Mouse (Mus musculus): ENCODE measurements around the gene Fam20a.

Fam20a gene

GRCm38 (mm10) chr11:109721781-109722446 is at the start of gene Fam20a:
Gene Fam20a (minus strand): TSS chr11:109722279.
- DNase-seq (ENCODE audit: low read depth): no peak

GRCm38 (mm10) chr11:109771381-109771780 is 49.3 kb upstream of the Fam20a start:
- no peak for DNase-seq (ENCODE audit: low read depth)

GRCm38 (mm10) chr11:109770185-109770584 is 48.1 kb upstream of the Fam20a start:
- no peak for DNase-seq (ENCODE audit: low read depth)

- no peak for DNase-seq (ENCODE audit: low read depth)
Observed at GRCm38 (mm10) chr11:109769091-109769490, 47.0 kb upstream of the Fam20a start.

- no peak for DNase-seq (ENCODE audit: low read depth)
Observed at GRCm38 (mm10) chr11:109760063-109760462, 38.0 kb upstream of the Fam20a start.

- no peak for DNase-seq (ENCODE audit: low read depth)
Observed at GRCm38 (mm10) chr11:109758616-109759215, 36.6 kb upstream of the Fam20a start.

- DNase-seq (ENCODE audit: low read depth): no peak
Observed at GRCm38 (mm10) chr11:109754105-109754602, 32.1 kb upstream of the Fam20a start.

- no peak for DNase-seq (ENCODE audit: low read depth)
Observed at GRCm38 (mm10) chr11:109751636-109752603, 29.8 kb upstream of the Fam20a start.

GRCm38 (mm10) chr11:109745210-109745609 is 23.1 kb upstream of the Fam20a start:
- DNase-seq (ENCODE audit: low read depth): no peak

- DNase-seq (ENCODE audit: low read depth): no peak
Observed at GRCm38 (mm10) chr11:109737967-109738366, 15.9 kb upstream of the Fam20a start.

- no peak for DNase-seq (ENCODE audit: low read depth)
Observed at GRCm38 (mm10) chr11:109736406-109736805, 14.3 kb upstream of the Fam20a start.

- no peak for DNase-seq (ENCODE audit: low read depth)
Observed at GRCm38 (mm10) chr11:109734341-109734740, 12.3 kb upstream of the Fam20a start.

- DNase-seq (ENCODE audit: low read depth): no peak
Observed at GRCm38 (mm10) chr11:109732726-109733438, 10.8 kb upstream of the Fam20a start.

- DNase-seq (ENCODE audit: low read depth): no peak
Observed at GRCm38 (mm10) chr11:109728371-109728770, 6.3 kb upstream of the Fam20a start.

- DNase-seq (ENCODE audit: low read depth): no peak
Observed at GRCm38 (mm10) chr11:109722711-109723110, 632 bp upstream of the Fam20a start.

- DNase-seq (ENCODE audit: low read depth): peak; percentile 14
Observed at GRCm38 (mm10) chr11:109721320-109721780, 729 bp downstream of the Fam20a start.

- DNase-seq (ENCODE audit: low read depth): no peak
Observed at GRCm38 (mm10) chr11:109720809-109721319, 1.2 kb downstream of the Fam20a start.

- no peak for DNase-seq (ENCODE audit: low read depth)
Observed at GRCm38 (mm10) chr11:109719399-109719798, 2.7 kb downstream of the Fam20a start.

- no peak for DNase-seq (ENCODE audit: low read depth)
Observed at GRCm38 (mm10) chr11:109717966-109718895, 3.8 kb downstream of the Fam20a start.

GRCm38 (mm10) chr11:109717448-109717847 is 4.6 kb downstream of the Fam20a start:
- no peak for DNase-seq (ENCODE audit: low read depth)

Measured in c-Kit-positive CD71-negative TER-119-negative erythroid progenitor cells, embryonic 14.5 days (primary cell).